In the genomic region with DNA sequence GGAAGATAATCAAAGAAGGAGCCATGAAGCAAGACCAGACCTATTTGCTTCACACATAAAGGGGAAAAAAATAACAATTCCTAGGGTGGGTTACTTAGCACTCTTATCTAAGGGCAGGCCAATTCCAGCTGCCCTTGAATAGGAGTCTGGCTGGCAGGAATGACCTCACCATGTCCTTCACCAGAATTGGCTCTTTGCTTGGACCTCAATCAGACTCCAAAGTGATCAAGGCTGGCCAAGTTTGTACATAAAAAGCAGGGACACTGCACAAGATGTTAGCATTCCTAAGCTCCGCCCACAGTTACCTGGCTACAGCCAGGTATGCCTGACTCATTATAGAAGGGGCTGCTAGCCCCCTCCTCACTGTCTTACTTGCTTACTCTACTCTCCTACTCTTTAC, we compare ENCODE assay signal across 18 mouse cellular contexts. TPM values are rescaled to one million over a fixed set of nuclear protein-coding genes. Genes with fewer than 3 reads are reported as not detected.
DNase-seq lines count a peak whose midpoint lies in the region; ATAC-seq and TF ChIP-seq lines count a peak whose summit lies in the region.
"Had no signal": no experiment of that assay in that cellular context is flagged by ENCODE, and none has a peak within 500 bp of the region (broad histone marks: within the 10 kb centered on the region; RNA-seq: fewer than 3 reads in every experiment).

No protein-coding gene starts in this region.

- peaks cover 7% of the 10 kb centered on the region for H3K79me2 ChIP-seq in heart, adult 2 months (replicated peaks; ENCODE audit: control insufficient read depth, insufficient read depth, low read length)

- peaks cover 27% of the 10 kb centered on the region for H3K36me3 ChIP-seq in heart, adult 2 months (ENCODE audit: control insufficient read depth, insufficient read depth, low read length)
- H3K36me3 ChIP-seq in kidney, adult 2 months (ENCODE audit: control insufficient read depth, insufficient read depth, low read length) = no peaks in the 10 kb centered on the region
- H3K36me3 ChIP-seq in kidney, embryonic 16.5 days (ENCODE audit: insufficient read depth, low read length) = no peaks in the 10 kb centered on the region
- H3K36me3 ChIP-seq: hindbrain, embryonic 12.5 days; limb, embryonic 12.5 days; midbrain, embryonic 13.5 days had no signal

- no peak overlapping the region for H3K4me2 ChIP-seq in kidney, embryonic 16.5 days (replicated peaks; ENCODE audit: low read depth, low read length)
- H3K4me2 ChIP-seq: hindbrain, embryonic 12.5 days; intestine, embryonic 15.5 days; limb, embryonic 12.5 days; midbrain, embryonic 13.5 days had no signal

- H3K27ac ChIP-seq in heart, adult 2 months = peak overlapping the region; percentile 34
- peak overlapping the region; percentile 66 for H3K27ac ChIP-seq in kidney, adult 2 months (ENCODE audit: insufficient read depth, low read depth, low read length)
- H3K27ac ChIP-seq in kidney, embryonic 16.5 days (ENCODE audit: low read length) = no peak overlapping the region
- H3K27ac ChIP-seq: embryonic facial prominence, embryonic 10.5 days; hindbrain, embryonic 12.5 days; intestine, embryonic 15.5 days; limb, embryonic 12.5 days; midbrain, embryonic 13.5 days had no signal

- no peaks in the 10 kb centered on the region for H3K9me3 ChIP-seq in kidney, embryonic 16.5 days (ENCODE audit: low read length)
- H3K9me3 ChIP-seq: embryonic facial prominence, embryonic 10.5 days; hindbrain, embryonic 12.5 days; intestine, embryonic 15.5 days; limb, embryonic 12.5 days; midbrain, embryonic 13.5 days had no signal

- DNase-seq in heart, adult 2 months = no peak
- no peak for DNase-seq in heart, postnatal 14 days
- DNase-seq in kidney, adult 2 months = peak; percentile 61
- peak; percentile 52 for DNase-seq in ovary, adult 18-20 months (ENCODE audit: low spot score)
- DNase-seq in ovary, postnatal 14 days (ENCODE audit: low spot score) = no peak
- DNase-seq in yolk sac, embryonic 10.5 days (ENCODE audit: low spot score) = peak; percentile 21
- DNase-seq in urinary bladder, postnatal 14 days (ENCODE audit: low spot score) = no peak
- DNase-seq: cerebellum, adult 11 months; cerebellum, postnatal 36 days; forebrain, postnatal 0 days; kidney, postnatal 10 days; lung, adult 18-20 months had no signal

- TF ChIP-seq POLR2A in heart, adult 2 months (IDR thresholded peaks at IDR 0.05; ENCODE audit: insufficient read depth, low read depth, low read length) = no peak
- no peak for TF ChIP-seq POLR2A in kidney, adult 2 months (IDR thresholded peaks at IDR 0.05; ENCODE audit: low read depth, low read length)

- no peak overlapping the region for H3K9ac ChIP-seq in heart, adult 2 months (ENCODE audit: low read depth, low read length)
- no peak overlapping the region for H3K9ac ChIP-seq in kidney, embryonic 16.5 days (replicated peaks; ENCODE audit: low read length)
- H3K9ac ChIP-seq: forebrain, postnatal 0 days; hindbrain, embryonic 12.5 days; intestine, embryonic 15.5 days; limb, embryonic 12.5 days; midbrain, embryonic 13.5 days had no signal

- no peak for TF ChIP-seq CTCF in heart, adult 2 months (IDR thresholded peaks at IDR 0.05)
- TF ChIP-seq CTCF in kidney, adult 2 months (conservative IDR thresholded peaks at IDR 0.05; ENCODE audit: insufficient read depth, insufficient read length, low read depth, low read length) = no peak

- peaks cover 54% of the 10 kb centered on the region for H3K4me1 ChIP-seq in heart, adult 2 months (ENCODE audit: control insufficient read depth, insufficient read depth, low read length)
- peaks cover 70% of the 10 kb centered on the region for H3K4me1 ChIP-seq in kidney, adult 2 months (ENCODE audit: control insufficient read depth, insufficient read depth, low read length)
- peaks cover 84% of the 10 kb centered on the region for H3K4me1 ChIP-seq in kidney, embryonic 16.5 days (ENCODE audit: insufficient read depth, low read length)

- intact Hi-C loops in heart, adult 2 months (cut with DNase I) = no loop called here
- intact Hi-C loops in heart, postnatal 14 days (cut with DNase I) = no loop called here

- no peak for TF ChIP-seq EP300 in heart, adult 2 months (IDR thresholded peaks at IDR 0.05; ENCODE audit: insufficient read depth, low read depth, low read length)

- 63% methylated on average over 1 of the region's 1 CpGs for WGBS in heart, adult 2 months
- WGBS in kidney, adult 2 months = 78% methylated on average over 1 of the region's 1 CpGs
- 100% methylated on average over 1 of the region's 1 CpGs for WGBS in kidney, embryonic 16.5 days

- no peak for ATAC-seq in kidney, embryonic 16.5 days (ENCODE audit: low FRiP score, low TSS enrichment)
- ATAC-seq: forebrain, postnatal 0 days; intestine, embryonic 15.5 days; midbrain, embryonic 13.5 days had no signal

- H3K4me3 ChIP-seq in heart, adult 2 months = no peak overlapping the region
- no peak overlapping the region for H3K4me3 ChIP-seq in kidney, adult 2 months (ENCODE audit: insufficient read depth, low read depth, low read length)
- H3K4me3 ChIP-seq in kidney, embryonic 16.5 days (ENCODE audit: low read length) = no peak overlapping the region
- H3K4me3 ChIP-seq: embryonic facial prominence, embryonic 10.5 days; hindbrain, embryonic 12.5 days; intestine, embryonic 15.5 days; limb, embryonic 12.5 days; midbrain, embryonic 13.5 days had no signal

- no peaks in the 10 kb centered on the region for H3K27me3 ChIP-seq in heart, adult 2 months (ENCODE audit: control insufficient read depth, insufficient read depth, low read length)
- H3K27me3 ChIP-seq in kidney, adult 2 months (replicated peaks; ENCODE audit: control insufficient read depth, insufficient read depth, low read length) = no peaks in the 10 kb centered on the region
- no peaks in the 10 kb centered on the region for H3K27me3 ChIP-seq in kidney, embryonic 16.5 days (ENCODE audit: insufficient read depth, low read length)
- H3K27me3 ChIP-seq: hindbrain, embryonic 12.5 days; intestine, embryonic 15.5 days; limb, embryonic 12.5 days; midbrain, embryonic 13.5 days had no signal

RNA-seq across cellular contexts. Expression of a gene that starts 16.6 kb away (rescaled TPM):
- 100 to 1,000 TPM in 1 of 2 experiments, 10 to 100 TPM in 1; 88.3 to 111 TPM for total RNA-seq in heart, adult 2 months (2021)
- 30.4 and 46.8 TPM in 2 replicates for polyA plus RNA-seq in heart, adult 2 months (2012; rRNA removed)
- total RNA-seq in heart, postnatal 14 days (2021) = 100 to 1,000 TPM; 140 to 172 TPM
- 57.7 and 64.1 TPM in 2 replicates for polyA plus RNA-seq in kidney, adult 2 months (2012; rRNA removed)
- polyA plus RNA-seq in kidney, embryonic 16.5 days (2015; fragmentation: Nextera tagmentation; extraction: Ambion mirVana) = 55.4 and 64.5 TPM in 2 replicates

Comparison
In these comparisons a context has a peak if more than half of its experiments do, and no peak if none do; other contexts are left out.
1. DNase-seq: peak in kidney, adult 2 months (single experiment), ovary, adult 18-20 months (single experiment) and yolk sac, embryonic 10.5 days (single experiment); none in heart, adult 2 months (0 of 2), heart, postnatal 14 days (0 of 2), ovary, postnatal 14 days (single experiment) and urinary bladder, postnatal 14 days (single experiment).